Mouse (Mus musculus) bone marrow, adult 2 months (tissue): ENCODE results near the gene Kcnip3.

Experiments used
- CTCF ChIP-seq: fragments of 200-500 bp; IDR thresholded peaks from 2 replicates; pipeline ENCODE4 v1.5.1; 2011; ENCODE audit warnings: low read length, control low read depth; ENCODE audit not compliant: control insufficient read depth, insufficient read depth
- POLR2A ChIP-seq: fragments of 200-500 bp; IDR thresholded peaks from 2 replicates; pipeline ENCODE4 v1.6.1; 2011; ENCODE audit warnings: low read depth, mild to moderate bottlenecking, control low read depth, low read length, borderline replicate concordance; ENCODE audit not compliant: control insufficient read depth

- TF ChIP-seq CTCF (no peak), POLR2A (no peak)
These were observed 27.8 kb upstream of the Kcnip3 start for GRCm38 (mm10) chr2:127549711-127550110.
